Mouse (Mus musculus): Measurements from ENCODE around the gene Veph1. TPM values are rescaled to one million over a fixed set of nuclear protein-coding genes. Genes with fewer than 3 reads are reported as not detected.

Veph1 gene
- total RNA-seq (2023): 0.06 TPM in 1 of 2 replicates, not detected in the other

GRCm38 (mm10) chr3:66296545-66296944 lies at the start of gene Veph1:
Gene Veph1 (minus strand): TSS chr3:66296837.

GRCm38 (mm10) chr3:66219655-66220191 lies 76.9 kb downstream of the Veph1 start, which contains the start of gene Ptx3:
Gene Ptx3 (plus strand): TSS chr3:66219910.

Other genes with a start within 250 kb of the Veph1 start
- gene Ptx3, start 76.9 kb downstream of the Veph1 start, total RNA-seq (2023): not detected in 2 replicates